16 mouse cellular contexts compared by ENCODE assay signal in genomic region chr11:89500961-89501360, GRCm38 (mm10).
"Had no signal": no experiment of that assay in that cellular context is flagged by ENCODE, and none has a peak within 500 bp of the region (broad histone marks: within the 10 kb centered on the region; RNA-seq: fewer than 3 reads in every experiment).

No protein-coding gene starts in this region.

- H3K27ac ChIP-seq: liver, embryonic 15.5 days; macrophage; midbrain, embryonic 12.5 days; neural tube, embryonic 12.5 days; stomach, embryonic 15.5 days; stomach, postnatal 0 days had no signal

- DNase-seq: liver, postnatal 0 days; lung, adult 2 months; lung, postnatal 14 days; lung, postnatal 36 days; midbrain, embryonic 14.5 days; right cerebral cortex, postnatal 14 days; thymus, adult 18-20 months; thymus, postnatal 14 days; thymus, postnatal 36 days had no signal

- H3K9me3 ChIP-seq: liver, embryonic 15.5 days; midbrain, embryonic 12.5 days; neural tube, embryonic 12.5 days; stomach, embryonic 15.5 days had no signal

- ATAC-seq: liver, postnatal 0 days had no signal

- H3K9ac ChIP-seq: liver, embryonic 15.5 days; liver, postnatal 0 days; midbrain, embryonic 12.5 days; neural tube, embryonic 12.5 days; stomach, embryonic 15.5 days had no signal

- H3K36me3 ChIP-seq: liver, embryonic 15.5 days; midbrain, embryonic 12.5 days; neural tube, embryonic 12.5 days; stomach, embryonic 15.5 days had no signal

- H3K27me3 ChIP-seq: liver, embryonic 15.5 days; megakaryocyte, embryonic 14.5 days; midbrain, embryonic 12.5 days; neural tube, embryonic 12.5 days; stomach, embryonic 15.5 days had no signal

- H3K4me2 ChIP-seq: liver, embryonic 15.5 days; midbrain, embryonic 12.5 days; neural tube, embryonic 12.5 days; stomach, embryonic 15.5 days had no signal

- H3K4me3 ChIP-seq: liver, embryonic 15.5 days; megakaryocyte, embryonic 14.5 days; midbrain, embryonic 12.5 days; neural tube, embryonic 12.5 days; stomach, embryonic 15.5 days had no signal

- H3K4me1 ChIP-seq: liver, embryonic 15.5 days; megakaryocyte, embryonic 14.5 days; stomach, embryonic 15.5 days had no signal
